Mouse (Mus musculus) lung, postnatal 25 days (tissue): ENCODE measurements around the gene Mvb12a.

Experiments
- DNase-seq: peaks from one replicate; pipeline ENCODE4 v3.0.0; 2022; ENCODE audit warnings: low spot score

The Mvb12a gene

GRCm38 (mm10) chr8:71542632-71543343 is at the start of gene Mvb12a:
Gene Mvb12a, plus strand, starts transcription at chr8:71542922.
- DNase-seq = peak; percentile 99

- DNase-seq = peak; percentile 87
Measured at GRCm38 (mm10) chr8:71495039-71495438, 47.7 kb upstream of the Mvb12a start.

GRCm38 (mm10) chr8:71495811-71496210 is 46.9 kb upstream of the Mvb12a start:
- DNase-seq = no peak

- peak; percentile 89 for DNase-seq
Measured at GRCm38 (mm10) chr8:71496481-71496880, 46.2 kb upstream of the Mvb12a start.

GRCm38 (mm10) chr8:71497077-71497645 is 45.6 kb upstream of the Mvb12a start:
- no peak for DNase-seq

- DNase-seq = no peak
Measured at GRCm38 (mm10) chr8:71497881-71498501, 44.7 kb upstream of the Mvb12a start.

GRCm38 (mm10) chr8:71498816-71499690 is 43.7 kb upstream of the Mvb12a start:
- no peak for DNase-seq

- DNase-seq = no peak
Measured at GRCm38 (mm10) chr8:71504349-71504748, 38.4 kb upstream of the Mvb12a start.

- no peak for DNase-seq
Measured at GRCm38 (mm10) chr8:71505326-71505725, 37.4 kb upstream of the Mvb12a start.

GRCm38 (mm10) chr8:71505979-71506378 is 36.7 kb upstream of the Mvb12a start:
- DNase-seq = no peak

GRCm38 (mm10) chr8:71507589-71508104 is 35.1 kb upstream of the Mvb12a start:
- peak; percentile 37 for DNase-seq

- DNase-seq = no peak
Measured at GRCm38 (mm10) chr8:71509316-71509715, 33.4 kb upstream of the Mvb12a start.

GRCm38 (mm10) chr8:71511644-71512043 is 31.1 kb upstream of the Mvb12a start, which contains the start of gene Plvap:
Gene Plvap, minus strand, starts transcription at chr8:71511752.
- peak; percentile 75 for DNase-seq

GRCm38 (mm10) chr8:71513018-71513754 is 29.5 kb upstream of the Mvb12a start:
- no peak for DNase-seq

GRCm38 (mm10) chr8:71515043-71515442 is 27.7 kb upstream of the Mvb12a start:
- no peak for DNase-seq

GRCm38 (mm10) chr8:71516786-71517185 is 25.9 kb upstream of the Mvb12a start:
- DNase-seq = peak; percentile 69

- DNase-seq = peak; percentile 72
Measured at GRCm38 (mm10) chr8:71519037-71519825, 23.5 kb upstream of the Mvb12a start.

- peak; percentile 94 for DNase-seq
Measured at GRCm38 (mm10) chr8:71521634-71522033, 21.1 kb upstream of the Mvb12a start.

- no peak for DNase-seq
Measured at GRCm38 (mm10) chr8:71525226-71526050, 17.3 kb upstream of the Mvb12a start, which contains the start of gene Ccdc194. Gene Ccdc194, minus strand, starts transcription at chr8:71525711.
